Mouse (Mus musculus) MEL (cell line): ENCODE data around the gene Cdh22. TPM values are rescaled to one million over a fixed set of nuclear protein-coding genes. Genes with fewer than 3 reads are reported as not detected.

ENCODE experiments used
- DNase-seq: peaks from one replicate; pipeline ENCODE4 v3.0.0; 2011; ENCODE audit warnings: low read depth, low spot score
- H3K27ac ChIP-seq: 2 replicates; pipeline ENCODE4 v1.5.1; 2012; ENCODE audit warnings: low read depth, mild to moderate bottlenecking, control low read depth, low read length, moderate library complexity; ENCODE audit not compliant: control insufficient read depth
- H3K27me3 ChIP-seq, 2 experiments: fragments of 150-350 bp in 1 of 2; sonication (generic) in 1 of 2; 2 replicates each; pipeline ENCODE4 v1.6.1; 2012; ENCODE audit warnings: low read length in 2 of 2, mild to moderate bottlenecking in 2 of 2, improper control_type of control experiment in 1 of 2, moderate library complexity in 1 of 2; ENCODE audit not compliant: insufficient read depth in 2 of 2, control insufficient read depth in 1 of 2
- H3K36me3 ChIP-seq, 2 experiments: 2 replicates each; pipeline ENCODE4 v1.6.1; 2012 to 2014; ENCODE audit warnings: low read length in 2 of 2, improper control_type of control experiment in 1 of 2, inconsistent platforms in 1 of 2, mild to moderate bottlenecking in 1 of 2; ENCODE audit not compliant: insufficient read depth in 2 of 2, control insufficient read depth in 1 of 2
- H3K4me1 ChIP-seq, 2 experiments: fragments of 150-350 bp in 1 of 2; sonication (generic) in 1 of 2; 2 replicates each; pipeline ENCODE4 v1.6.1; 2012; ENCODE audit warnings: low read length in 2 of 2, improper control_type of control experiment in 1 of 2, mild to moderate bottlenecking in 1 of 2; ENCODE audit not compliant: insufficient read depth in 2 of 2, control insufficient read depth in 1 of 2
- H3K4me3 ChIP-seq, 2 experiments: fragments of 150-350 bp in 1 of 2; sonication (generic) in 1 of 2; 2 replicates each; pipeline ENCODE4 v1.5.1; 2012; ENCODE audit warnings: low read depth in 2 of 2, low read length in 2 of 2, mild to moderate bottlenecking in 2 of 2, moderate library complexity in 2 of 2, control low read depth in 1 of 2, improper control_type of control experiment in 1 of 2; ENCODE audit not compliant: control insufficient read depth in 1 of 2, insufficient read depth in 1 of 2
- H3K79me2 ChIP-seq: 2 replicates; pipeline ENCODE4 v1.6.1; 2012; ENCODE audit warnings: mild to moderate bottlenecking, low read length, moderate library complexity; ENCODE audit not compliant: control insufficient read depth, poor library complexity, insufficient read depth
- H3K9ac ChIP-seq: 2 replicates; pipeline ENCODE4 v1.6.1; 2012; ENCODE audit warnings: low read depth, mild to moderate bottlenecking, control low read depth, low read length, moderate library complexity; ENCODE audit not compliant: control insufficient read depth, poor library complexity, severe bottlenecking
- H3K9me3 ChIP-seq: fragments of 150-350 bp; sonication (generic); replicated peaks from 2 replicates; pipeline ENCODE4 v1.6.1; 2012; ENCODE audit warnings: mild to moderate bottlenecking, low read length, improper control_type of control experiment, moderate library complexity; ENCODE audit not compliant: insufficient read depth
- BHLHE40 ChIP-seq: IDR thresholded peaks from 2 replicates; pipeline ENCODE4 v1.6.1; 2012; ENCODE audit warnings: low read depth, mild to moderate bottlenecking, inconsistent platforms, low read length, improper control_type of control experiment, borderline replicate concordance
- CHD1 ChIP-seq: IDR thresholded peaks from 2 replicates; pipeline ENCODE4 v1.6.1; 2012; ENCODE audit warnings: low read depth, mild to moderate bottlenecking, inconsistent platforms, low read length, improper control_type of control experiment
- CHD2 ChIP-seq: IDR thresholded peaks from 2 replicates; pipeline ENCODE4 v1.6.1; 2011; ENCODE audit warnings: low read length, improper control_type of control experiment
- ELF1 ChIP-seq: IDR thresholded peaks from 2 replicates; pipeline ENCODE4 v1.6.1; 2014; ENCODE audit warnings: low read depth, mild to moderate bottlenecking, inconsistent platforms, low read length, improper control_type of control experiment, moderate library complexity
- GABPA ChIP-seq: IDR thresholded peaks from 2 replicates; pipeline ENCODE4 v1.6.1; 2012; ENCODE audit warnings: low read depth, mild to moderate bottlenecking, inconsistent platforms, low read length, improper control_type of control experiment, moderate library complexity
- GATA1 ChIP-seq: IDR thresholded peaks from 2 replicates; pipeline ENCODE4 v1.6.1; 2011; ENCODE audit warnings: low read depth, low read length, improper control_type of control experiment
- JUND ChIP-seq: IDR thresholded peaks from 2 replicates; pipeline ENCODE4 v1.6.1; 2011; ENCODE audit warnings: low read depth, mild to moderate bottlenecking, improper control_type of control experiment, low read length
- KAT2A ChIP-seq: conservative IDR thresholded peaks from 2 replicates; pipeline ENCODE4 v1.6.1; 2012; ENCODE audit warnings: low read depth, low read length, improper control_type of control experiment, inconsistent platforms
- MAFK ChIP-seq: IDR thresholded peaks from 2 replicates; pipeline ENCODE4 v1.6.1; 2011; ENCODE audit warnings: low read depth, mild to moderate bottlenecking, low read length, improper control_type of control experiment, borderline replicate concordance
- MAX ChIP-seq: IDR thresholded peaks from 2 replicates; pipeline ENCODE4 v1.6.1; 2011; ENCODE audit warnings: low read length, improper control_type of control experiment
- MXI1 ChIP-seq: IDR thresholded peaks from 2 replicates; pipeline ENCODE4 v1.6.1; 2011; ENCODE audit warnings: mild to moderate bottlenecking, low read depth, low read length, improper control_type of control experiment
- MYB ChIP-seq: IDR thresholded peaks from 2 replicates; pipeline ENCODE4 v1.6.1; 2011; ENCODE audit warnings: mild to moderate bottlenecking, low read depth, low read length, improper control_type of control experiment
- NELFE ChIP-seq: IDR thresholded peaks from 2 replicates; pipeline ENCODE4 v1.6.1; 2011; ENCODE audit warnings: low read depth, low read length, improper control_type of control experiment
- NRF1 ChIP-seq: IDR thresholded peaks from 2 replicates; pipeline ENCODE4 v1.6.1; 2014; ENCODE audit warnings: low read depth, mild to moderate bottlenecking, inconsistent platforms, low read length, improper control_type of control experiment, moderate library complexity; ENCODE audit not compliant: poor library complexity, insufficient read depth, severe bottlenecking
- POLR2A ChIP-seq, 2 experiments: IDR thresholded peaks; 2 replicates each; pipeline ENCODE4 v1.6.1; 2011 to 2012; ENCODE audit warnings: low read length in 2 of 2, mild to moderate bottlenecking in 2 of 2, control low read depth in 1 of 2, improper control_type of control experiment in 1 of 2, low read depth in 1 of 2, moderate library complexity in 1 of 2; ENCODE audit not compliant: control insufficient read depth in 1 of 2, insufficient read depth in 1 of 2, poor library complexity in 1 of 2
- POLR2AphosphoS2 ChIP-seq: IDR thresholded peaks from 2 replicates; pipeline ENCODE4 v1.6.1; 2011; ENCODE audit warnings: low read length, improper control_type of control experiment
- RAD21 ChIP-seq: IDR thresholded peaks from 2 replicates; pipeline ENCODE4 v1.6.1; 2011; ENCODE audit warnings: mild to moderate bottlenecking, low read depth, low read length, improper control_type of control experiment
- USF2 ChIP-seq, 2 experiments: IDR thresholded peaks; 2 replicates each; pipeline ENCODE4 v1.6.1; 2011 to 2012; ENCODE audit warnings: improper control_type of control experiment in 2 of 2, low read length in 2 of 2, borderline replicate concordance in 1 of 2, inconsistent platforms in 1 of 2, low read depth in 1 of 2, mild to moderate bottlenecking in 1 of 2; ENCODE audit not compliant: insufficient read depth in 1 of 2
- ZC3H11A ChIP-seq: IDR thresholded peaks from 2 replicates; pipeline ENCODE4 v1.6.1; 2012; ENCODE audit warnings: low read depth, mild to moderate bottlenecking, inconsistent platforms, low read length, improper control_type of control experiment
- ZKSCAN1 ChIP-seq: IDR thresholded peaks from 2 replicates; pipeline ENCODE4 v1.6.1; 2012; ENCODE audit warnings: low read depth, mild to moderate bottlenecking, inconsistent platforms, low read length, improper control_type of control experiment, moderate library complexity
- polyA plus RNA-seq, 2 experiments: library from polyadenylated mRNA; stranded (reverse) in 1 of 2; unstranded in 1 of 2; fragments of >175 nt in 1 of 2; fragments of >200 nt in 1 of 2; gene quantifications; 2 replicates each; pipeline versions ENCODE4 v1.2.1 to v1.2.4; 2012; ENCODE audit warnings: low replicate concordance in 2 of 2, low read depth in 1 of 2; ENCODE audit not compliant: insufficient read length in 2 of 2, insufficient read depth in 1 of 2, missing spikeins in 1 of 2
- total RNA-seq: library from RNA; depleted of rRNA; stranded (reverse); fragments of 300-350 nt; gene quantifications from 2 replicates; pipeline ENCODE4 v1.2.3, GENCODE M21; 2012

Gene Cdh22
- total and polyA plus RNA-seq, 3 experiments = not detected

GRCm38 (mm10) chr2:165229050-165229449 lies 5.6 kb downstream of the Cdh22 start:
- Histone ChIP-seq H3K4me3 (no peak overlapping the region), H3K4me1 (no peaks in the 10 kb centered on the region), H3K9ac (no peak overlapping the region), H3K36me3 (no peaks in the 10 kb centered on the region), H3K9me3 (no peaks in the 10 kb centered on the region), H3K27ac (no peak overlapping the region), H3K27me3 (no peaks in the 10 kb centered on the region), H3K79me2 (no peaks in the 10 kb centered on the region)
- no peak for DNase-seq
- TF ChIP-seq MAX = no peak
- no peak for TF ChIP-seq USF2 (IDR thresholded peaks at IDR 0.05; ENCODE audit: borderline replicate concordance in 1 of 2, insufficient read depth in 1 of 2, low read depth in 1 of 2, low read length in 2 of 2)
- no peak for TF ChIP-seq ELF1
- TF ChIP-seq POLR2AphosphoS2 = no peak
- no peak for TF ChIP-seq NELFE
- TF ChIP-seq MAFK = no peak
- no peak for TF ChIP-seq BHLHE40
- no peak for TF ChIP-seq ZKSCAN1
- no peak for TF ChIP-seq GATA1
- TF ChIP-seq KAT2A = no peak
- TF ChIP-seq CHD1 = no peak
- no peak for TF ChIP-seq GABPA
- TF ChIP-seq NRF1 = no peak
- no peak for TF ChIP-seq MYB
- TF ChIP-seq CHD2 = no peak

DNA sequence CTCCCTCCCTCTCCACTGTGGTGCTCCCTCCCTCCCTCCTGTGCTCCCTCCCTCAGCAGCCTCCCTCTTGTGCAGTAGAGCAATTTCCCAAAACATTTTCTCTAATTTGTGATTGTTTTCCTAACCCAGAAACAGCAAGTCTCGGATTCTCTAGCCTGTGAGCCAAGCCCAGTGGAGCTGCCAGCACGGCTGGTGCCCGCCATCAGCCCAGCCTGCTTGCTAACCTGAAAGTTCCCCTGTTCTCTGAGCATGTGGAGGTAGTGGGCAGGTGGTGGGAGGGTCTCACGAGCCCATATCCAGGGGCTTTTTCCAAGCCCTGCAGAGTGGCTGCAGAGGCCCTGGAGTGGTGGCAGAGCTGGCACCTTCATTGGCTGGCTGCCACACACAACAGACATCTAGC lies 10.8 kb downstream of the Cdh22 start:
- H3K9me3 ChIP-seq = no peaks in the 10 kb centered on the region
- TF ChIP-seq POLR2AphosphoS2 (no peak), ZC3H11A (no peak), ZKSCAN1 (no peak), POLR2A (IDR thresholded peaks at IDR 0.05; ENCODE audit: control insufficient read depth in 1 of 2, insufficient read depth in 1 of 2, low read depth in 1 of 2, low read length in 2 of 2, poor library complexity in 1 of 2) (no peak), MXI1 (no peak), BHLHE40 (no peak), USF2 (IDR thresholded peaks at IDR 0.05; ENCODE audit: borderline replicate concordance in 1 of 2, insufficient read depth in 1 of 2, low read depth in 1 of 2, low read length in 2 of 2) (no peak), JUND (no peak), RAD21 (no peak)
- TF ChIP-seq, all 39 proteins: peak for 0
- no peak for DNase-seq
- Histone ChIP-seq H3K36me3 (no peaks in the 10 kb centered on the region), H3K4me1 (no peaks in the 10 kb centered on the region), H3K4me3 (no peak overlapping the region), H3K27ac (no peak overlapping the region), H3K79me2 (no peaks in the 10 kb centered on the region), H3K27me3 (no peaks in the 10 kb centered on the region), H3K9ac (no peak overlapping the region)
